In genomic region chr12:110277965-110278307, GRCm38 (mm10) we compare ENCODE assay signal across 8 mouse cellular contexts. TPM values are rescaled to one million over a fixed set of nuclear protein-coding genes. Genes with fewer than 3 reads are reported as not detected.
DNase-seq lines count a peak whose midpoint lies in the region; ATAC-seq lines count a peak whose summit lies in the region.

No protein-coding gene starts in this region.

- WGBS in hindbrain, embryonic 10.5 days = 1% methylated on average over 58 of the region's 58 CpGs
- under 1% methylated on average over 46 of the region's 58 CpGs for WGBS in limb, embryonic 13.5 days
- WGBS in midbrain, embryonic 16.5 days = 1% methylated on average over 48 of the region's 58 CpGs

- H3K27ac ChIP-seq in hindbrain, embryonic 10.5 days = no peak overlapping the region
- no peak overlapping the region for H3K27ac ChIP-seq in limb, embryonic 13.5 days
- no peak overlapping the region for H3K27ac ChIP-seq in midbrain, embryonic 16.5 days (ENCODE audit: low read length)

- DNase-seq in Muller cell, postnatal 12 days (ENCODE audit: inconsistent ontology term) = peak; percentile 31
- DNase-seq in embryo, embryonic 10.5 days (ENCODE audit: low spot score) = peak; percentile 47
- DNase-seq in hindbrain, embryonic 10.5 days (ENCODE audit: low spot score) = peak; percentile 47
- DNase-seq in layer of hippocampus, adult 9-10 months (ENCODE audit: low spot score) = no peak
- no peak for DNase-seq in cerebellum, adult 9-10 months

- H3K27me3 ChIP-seq in hindbrain, embryonic 10.5 days (ENCODE audit: insufficient read depth, poor library complexity, severe bottlenecking) = peaks cover 99% of the 10 kb centered on the region
- H3K27me3 ChIP-seq in limb, embryonic 13.5 days = peaks cover 100% of the 10 kb centered on the region
- H3K27me3 ChIP-seq in midbrain, embryonic 16.5 days (ENCODE audit: control insufficient read depth, insufficient read depth, low read depth, low read length) = peaks cover 78% of the 10 kb centered on the region

- peak overlapping the region; percentile 80 for H3K4me2 ChIP-seq in limb, embryonic 13.5 days (replicated peaks)
- H3K4me2 ChIP-seq in midbrain, embryonic 16.5 days (ENCODE audit: low read length) = peak overlapping the region; percentile 75

- H3K4me1 ChIP-seq in hindbrain, embryonic 10.5 days (replicated peaks) = peaks cover 40% of the 10 kb centered on the region
- peaks cover 24% of the 10 kb centered on the region for H3K4me1 ChIP-seq in limb, embryonic 13.5 days
- H3K4me1 ChIP-seq in midbrain, embryonic 16.5 days (ENCODE audit: control insufficient read depth, insufficient read depth, low read length) = peaks cover 12% of the 10 kb centered on the region

- ATAC-seq in limb, embryonic 13.5 days (ENCODE audit: low FRiP score, low read depth) = no peak
- ATAC-seq in midbrain, embryonic 16.5 days = no peak
- no peak for ATAC-seq in megakaryocyte-erythroid progenitor cell, adult 5-6 weeks (replicated peaks; ENCODE audit: low FRiP score, low TSS enrichment, poor library complexity, severe bottlenecking)

- peak overlapping the region; percentile 55 for H3K9ac ChIP-seq in limb, embryonic 13.5 days
- no peak overlapping the region for H3K9ac ChIP-seq in midbrain, embryonic 16.5 days (ENCODE audit: low read depth, low read length)

- peak overlapping the region; percentile 51 for H3K4me3 ChIP-seq in hindbrain, embryonic 10.5 days
- peak overlapping the region; percentile 50 for H3K4me3 ChIP-seq in limb, embryonic 13.5 days
- H3K4me3 ChIP-seq in midbrain, embryonic 16.5 days (ENCODE audit: low read depth, low read length) = peak overlapping the region; percentile 51

- H3K36me3 ChIP-seq in hindbrain, embryonic 10.5 days = no peaks in the 10 kb centered on the region
- no peaks in the 10 kb centered on the region for H3K36me3 ChIP-seq in limb, embryonic 13.5 days
- no peaks in the 10 kb centered on the region for H3K36me3 ChIP-seq in midbrain, embryonic 16.5 days (ENCODE audit: control insufficient read depth, insufficient read depth, low read length)

- H3K9me3 ChIP-seq in hindbrain, embryonic 10.5 days = no peaks in the 10 kb centered on the region
- H3K9me3 ChIP-seq in limb, embryonic 13.5 days = no peaks in the 10 kb centered on the region
- no peaks in the 10 kb centered on the region for H3K9me3 ChIP-seq in midbrain, embryonic 16.5 days (replicated peaks; ENCODE audit: control insufficient read depth, low read length, poor library complexity, severe bottlenecking)

RNA-seq across cellular contexts. Expression of gene Dio3, which starts 0.9 kb away (rescaled TPM):
- polyA plus RNA-seq in hindbrain, embryonic 10.5 days (2016; fragmentation: Nextera tagmentation; extraction: Ambion mirVana) = 0.59 and 0.73 TPM in 2 replicates
- 1.0 and 1.1 TPM in 2 replicates for polyA plus RNA-seq in limb, embryonic 13.5 days (2015; fragmentation: Nextera tagmentation; extraction: Ambion mirVana)
- 1.6 and 3.4 TPM in 2 replicates for polyA plus RNA-seq in midbrain, embryonic 16.5 days (2015; fragmentation: Nextera tagmentation; extraction: Ambion mirVana)
- total RNA-seq in megakaryocyte-erythroid progenitor cell, adult 5-6 weeks (2014; fragmentation: Nextera tagmentation) = not detected in 2 replicates
- not detected in 2 replicates for total RNA-seq in megakaryocyte-erythroid progenitor cell, adult 5-6 weeks (2017)

Comparison
In these comparisons a context has a peak if more than half of its experiments do, and no peak if none do; other contexts are left out.
1. DNase-seq: peak in Muller cell, postnatal 12 days (single experiment), embryo, embryonic 10.5 days (single experiment) and hindbrain, embryonic 10.5 days (single experiment); none in layer of hippocampus, adult 9-10 months (single experiment) and cerebellum, adult 9-10 months (single experiment).
2. Peak in every context shown above with its lines, with median percentiles within 50 percentile points of each other: H3K4me3 ChIP-seq.